Mouse (Mus musculus): Measurements from ENCODE around the gene Gm4836. TPM values are rescaled to one million over a fixed set of nuclear protein-coding genes. Genes with fewer than 3 reads are reported as not detected.

Gm4836 gene
- not detected for polyA plus RNA-seq (2014; fragmentation: Illumina TruSeq; extraction: RNeasy Lipid Tissue Mini Kit (QIAGEN cat#74804))

DNA sequence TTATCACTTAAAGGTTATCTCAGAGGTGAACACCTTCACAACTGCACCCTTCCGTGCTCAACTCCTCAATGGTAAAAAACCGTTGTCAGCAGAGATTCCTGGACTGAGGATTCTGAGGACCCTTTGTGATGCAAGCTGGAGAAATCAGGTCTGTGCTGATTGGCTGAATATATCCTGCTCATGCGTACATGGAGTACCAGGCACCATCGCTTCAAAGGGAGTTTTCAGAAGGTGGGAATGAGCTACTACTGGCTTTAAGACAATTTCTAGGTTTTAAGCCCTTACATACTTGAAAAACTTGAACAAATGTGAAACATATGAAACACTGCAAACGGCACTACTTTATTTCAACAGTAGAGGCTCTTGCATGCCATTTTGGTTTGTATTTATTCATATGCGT, at the start of gene Gm4836:
Gene Gm4836, minus strand, starts transcription at position 101 of the 400 bp plus-strand sequence.

